Mouse (Mus musculus): ENCODE measurements around the gene Spag17. TPM values are rescaled to one million over a fixed set of nuclear protein-coding genes. Genes with fewer than 3 reads are reported as not detected.

Spag17 gene
- polyA plus RNA-seq, 1 experiment = not detected

DNA sequence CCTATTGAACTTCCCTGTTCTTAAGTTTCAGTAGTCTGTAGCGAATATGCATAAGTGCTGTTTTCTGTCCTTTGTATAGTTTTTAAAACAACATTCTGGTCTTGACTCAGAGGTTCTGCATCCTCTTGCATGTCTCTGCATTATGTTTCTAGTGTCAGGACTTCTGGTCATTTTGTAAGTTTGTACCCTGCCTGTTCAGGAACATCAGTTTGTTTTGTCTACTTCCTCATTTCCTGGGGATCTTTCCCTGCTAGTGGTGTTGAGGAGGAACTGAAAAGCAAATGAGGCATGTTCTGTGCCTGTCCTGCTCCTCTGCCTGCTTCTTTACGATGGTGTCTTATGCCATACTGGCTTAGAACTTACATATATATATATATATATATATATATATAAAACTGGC, 290.8 kb downstream of the Spag17 start:
- Histone ChIP-seq H3K4me1 (ENCODE audit: control insufficient read depth, insufficient read depth, insufficient read length, low read length) (no peaks in the 10 kb centered on the region), H3K4me3 (ENCODE audit: insufficient read depth, low read depth, low read length) (no peak overlapping the region), H3K27ac (replicated peaks; ENCODE audit: low read depth, low read length) (no peak overlapping the region)

- Histone ChIP-seq H3K4me3 (ENCODE audit: insufficient read depth, low read depth, low read length) (no peak overlapping the region), H3K27ac (replicated peaks; ENCODE audit: low read depth, low read length) (no peak overlapping the region), H3K4me1 (ENCODE audit: control insufficient read depth, insufficient read depth, insufficient read length, low read length) (no peaks in the 10 kb centered on the region)
These were observed 295.3 kb downstream of the Spag17 start for GRCm38 (mm10) chr3:100180471-100180870.

DNA sequence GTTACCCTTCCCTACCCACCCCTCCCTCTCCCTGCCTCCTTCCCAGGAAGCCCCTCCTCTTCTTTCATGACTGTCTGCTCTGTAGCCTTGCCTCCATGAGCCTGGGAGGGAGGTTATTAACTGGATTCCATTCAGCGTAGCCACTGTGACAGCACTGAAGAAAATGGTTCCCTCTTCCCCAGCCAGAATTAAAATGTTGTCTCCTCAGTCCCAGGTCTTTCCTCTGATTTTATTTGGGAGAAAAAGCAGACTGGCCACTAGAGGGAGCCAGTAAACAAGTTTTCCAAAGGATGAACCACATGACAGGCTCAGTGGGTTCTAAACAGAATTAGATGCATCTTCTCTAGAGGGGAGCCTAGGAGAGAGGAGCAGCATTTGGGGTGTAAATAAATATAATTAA, 304.2 kb downstream of the Spag17 start:
- H3K4me1 ChIP-seq (ENCODE audit: control insufficient read depth, insufficient read depth, insufficient read length, low read length) = no peaks in the 10 kb centered on the region
- H3K27ac ChIP-seq (replicated peaks; ENCODE audit: low read depth, low read length) = no peak overlapping the region
- H3K4me3 ChIP-seq (ENCODE audit: insufficient read depth, low read depth, low read length) = no peak overlapping the region

GRCm38 (mm10) chr3:100189861-100190260, 304.7 kb downstream of the Spag17 start:
- Histone ChIP-seq H3K4me1 (ENCODE audit: control insufficient read depth, insufficient read depth, insufficient read length, low read length) (no peaks in the 10 kb centered on the region), H3K4me3 (ENCODE audit: insufficient read depth, low read depth, low read length) (no peak overlapping the region), H3K27ac (replicated peaks; ENCODE audit: low read depth, low read length) (no peak overlapping the region)
